Mouse (Mus musculus) liver, embryonic 14.5 days (tissue): ENCODE results near the gene Fuca1.

ENCODE experiments used
- CTCF ChIP-seq: IDR thresholded peaks from 2 replicates; pipeline ENCODE4 v1.5.1; 2016; ENCODE audit warnings: antibody characterized with exemption, low read depth, control low read depth
- EP300 ChIP-seq: IDR thresholded peaks from 2 replicates; pipeline ENCODE4 v1.6.1; 2016; ENCODE audit warnings: antibody characterized with exemption, low read depth

GRCm38 (mm10) chr4:135963457-135964193, 43.1 kb downstream of the Fuca1 start, which contains the start of gene Gale:
- no peak for TF ChIP-seq CTCF
- TF ChIP-seq EP300 = no peak; the same call in 1 of the 2 replicates
